Mouse (Mus musculus): ENCODE data around the gene Gm10130.

DNA sequence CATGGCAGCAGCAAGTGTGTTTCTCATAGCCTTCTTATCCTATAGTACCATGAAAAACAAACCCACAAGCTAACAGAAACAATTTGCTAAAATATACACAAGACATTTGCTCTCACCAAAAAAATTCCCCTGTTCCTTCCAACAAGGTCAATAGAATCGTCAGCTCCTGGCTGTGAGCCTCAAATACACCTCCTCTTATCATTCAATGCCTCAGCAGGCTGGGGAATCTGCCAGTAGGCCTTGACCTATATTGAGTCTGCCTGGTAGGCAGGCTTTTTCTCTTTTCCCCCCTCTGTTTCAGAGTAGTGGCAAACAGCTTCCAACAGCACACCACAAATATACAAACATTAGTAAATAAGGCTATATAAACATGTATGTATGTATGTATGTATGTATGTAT is 24.4 kb upstream of the Gm10130 start:
- TF ChIP-seq CTCF (IDR thresholded peaks at IDR 0.05; ENCODE audit: low read depth), result no peak
- TF ChIP-seq EP300 (optimal IDR thresholded peaks at IDR 0.05), result no peak
